Mouse (Mus musculus) heart, postnatal 10 days (tissue): Measurements from ENCODE around the gene Tns4. TPM values are rescaled to one million over a fixed set of nuclear protein-coding genes. Genes with fewer than 3 reads are reported as not detected.
A peak's percentile ranks its signal among the peaks of the same experiment; 100 is the strongest.

Source experiments
- DNase-seq, 2 experiments: peaks; one replicate each; pipeline ENCODE4 v3.0.0; 2021
- intact Hi-C: fragments of 180-260 bp; cut with DNase I; formaldehyde crosslinking; loops from one replicate; pipeline ENCODE4 v1.15.1; 2025
- total RNA-seq, 2 experiments: library from RNA; stranded (reverse); gene quantifications; 2 replicates each; pipeline ENCODE4 v1.2.3; 2021

Gene Tns4
- total RNA-seq, 2 experiments from 2014 or later, result 0.12 TPM

DNA sequence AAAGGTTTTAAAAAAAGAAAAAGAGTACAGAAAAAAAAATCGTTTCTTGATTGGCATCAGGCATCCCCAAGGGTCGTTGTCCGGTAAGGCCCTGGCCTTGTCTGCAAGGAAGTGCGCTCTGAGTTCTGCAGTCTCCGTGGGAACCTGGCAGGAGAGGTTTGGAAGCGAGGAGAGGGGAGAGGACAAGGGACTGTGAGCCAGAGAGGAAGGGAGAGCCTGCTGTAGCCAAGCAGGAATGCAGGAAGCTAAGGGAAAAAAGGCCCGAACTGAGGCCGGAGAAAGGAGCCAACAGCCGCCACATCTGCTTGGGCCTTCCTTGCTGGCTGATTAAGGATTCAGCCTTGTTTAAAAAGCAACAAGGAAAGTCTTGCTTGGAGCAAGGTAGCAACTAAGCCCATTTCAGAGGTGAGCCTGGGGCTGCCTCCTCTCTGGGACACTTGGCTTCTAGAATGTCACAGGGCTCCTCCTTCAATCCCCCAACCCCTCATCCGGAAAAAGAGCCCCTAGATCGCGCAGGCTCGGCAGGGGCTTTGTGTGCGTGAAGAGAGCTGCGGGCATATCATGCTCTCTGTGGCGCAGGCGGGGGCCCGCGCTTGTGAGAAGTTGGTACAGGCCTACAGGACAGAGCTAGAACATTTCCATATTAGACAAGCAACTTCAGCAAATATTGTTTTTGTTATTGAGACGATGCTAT, 31.6 kb upstream of the Tns4 start:
- DNase-seq, result peak; percentile 66 to 69
- intact Hi-C loops, result loop anchor here (5.0 kb wide), 1 partner anchor 188 kb away; no protein-coding TSS in a partner anchor

DNA sequence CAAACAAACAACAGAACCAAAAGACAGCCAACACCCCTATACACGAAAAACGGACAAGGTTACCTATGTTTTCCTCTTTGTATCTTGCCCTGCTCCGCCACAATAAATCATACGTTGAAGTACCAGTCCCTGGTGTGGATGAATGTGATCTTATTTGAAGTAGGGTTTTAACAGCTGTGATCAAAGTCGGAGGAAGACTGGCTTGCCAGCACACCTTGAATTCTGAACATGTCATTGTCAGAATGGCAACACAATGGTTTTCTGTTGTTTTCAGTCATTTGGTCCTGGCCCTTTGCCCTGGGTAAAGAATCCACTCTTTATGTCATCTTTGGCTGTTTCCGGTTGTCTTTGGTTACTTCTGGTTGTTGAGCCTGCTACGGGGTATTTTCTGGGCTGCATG, 29.9 kb upstream of the Tns4 start:
- no peak for DNase-seq
- intact Hi-C loops, result no loop called here

DNA sequence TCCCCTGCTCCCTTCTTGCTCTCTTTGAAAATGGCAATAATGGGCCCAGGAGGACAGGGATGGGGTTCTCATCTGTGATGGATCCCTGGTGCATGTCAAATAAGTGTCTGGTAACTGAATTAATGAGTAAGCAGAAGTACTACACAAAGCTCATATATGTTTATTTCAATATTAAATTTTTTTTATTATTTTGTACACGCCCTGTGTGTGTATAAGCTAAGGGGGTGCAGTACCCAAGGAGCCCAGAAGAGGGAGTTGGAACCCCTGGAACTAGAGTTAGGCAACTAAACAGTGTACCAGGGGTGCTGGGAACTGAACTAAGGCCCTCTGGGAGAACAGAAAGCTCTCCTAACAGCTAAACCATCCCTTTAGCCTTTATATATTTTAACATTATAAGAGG, 29.3 kb upstream of the Tns4 start:
- intact Hi-C loops, result no loop called here
- no peak for DNase-seq

DNA sequence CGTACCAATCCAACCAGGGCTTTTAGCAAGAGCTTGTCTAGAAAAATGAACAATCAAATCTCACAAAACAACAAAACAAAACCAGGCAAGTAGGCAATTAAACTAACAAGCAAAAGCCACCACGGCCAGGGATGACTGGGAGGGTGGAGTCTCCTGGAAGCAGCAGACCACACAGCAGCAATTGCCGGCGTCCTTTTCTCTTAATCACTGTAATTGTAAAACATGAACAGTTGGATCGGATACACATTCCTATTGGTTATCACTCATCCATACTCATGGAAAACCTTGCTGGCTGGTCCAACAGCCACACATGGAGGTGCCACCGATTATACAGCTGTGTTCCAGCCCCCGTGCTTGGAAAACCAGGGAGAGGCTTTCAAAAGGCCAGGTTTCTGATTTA, 28.8 kb upstream of the Tns4 start:
- DNase-seq, result no peak
- intact Hi-C loops, result loop anchor here (2.0 kb wide), 1 partner anchor 39 kb away; no protein-coding TSS in a partner anchor

DNA sequence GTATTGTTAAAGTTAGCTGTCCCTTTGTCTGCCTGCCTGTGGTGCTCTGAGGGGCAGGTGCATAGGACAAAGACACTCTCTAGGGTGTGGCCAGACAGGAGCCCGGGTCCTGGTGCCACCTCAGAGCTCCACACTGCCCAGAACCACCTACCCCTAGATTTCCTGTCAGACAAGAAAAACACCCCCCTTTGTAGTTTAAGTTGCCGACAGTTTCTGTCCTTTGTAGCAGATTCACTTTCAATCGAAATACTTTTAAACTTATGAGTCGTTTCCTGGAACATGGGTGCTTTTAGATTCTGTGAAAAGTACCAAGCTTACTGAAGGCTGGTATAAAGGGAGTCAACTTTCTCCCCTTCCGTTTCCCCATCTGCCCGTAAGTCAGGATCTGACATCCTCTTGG, 26.8 kb upstream of the Tns4 start:
- no peak for DNase-seq
- intact Hi-C loops, result loop anchor here (2.0 kb wide), 1 partner anchor 37 kb away; no protein-coding TSS in a partner anchor

DNA sequence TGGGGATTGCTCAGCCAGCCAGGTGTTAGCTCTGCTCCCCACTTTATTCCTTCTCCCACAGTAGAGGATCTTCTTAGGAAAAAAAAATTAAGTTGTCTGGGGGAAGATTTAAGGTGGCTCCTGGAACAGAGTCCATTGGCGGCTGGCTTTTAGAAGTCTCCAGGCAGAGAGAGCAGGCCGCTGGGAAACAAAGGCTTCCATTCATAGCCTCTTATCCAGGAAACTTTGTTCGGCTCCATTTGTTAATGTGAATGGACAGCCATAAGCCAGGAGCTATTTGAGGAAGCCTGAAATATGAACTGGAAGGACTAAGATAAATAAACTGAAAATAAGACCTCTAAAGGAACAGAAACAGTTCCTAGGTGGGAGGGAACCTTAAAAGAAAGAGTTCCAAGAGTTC, 24.0 kb upstream of the Tns4 start:
- no peak for DNase-seq
- intact Hi-C loops, result no loop called here

DNA sequence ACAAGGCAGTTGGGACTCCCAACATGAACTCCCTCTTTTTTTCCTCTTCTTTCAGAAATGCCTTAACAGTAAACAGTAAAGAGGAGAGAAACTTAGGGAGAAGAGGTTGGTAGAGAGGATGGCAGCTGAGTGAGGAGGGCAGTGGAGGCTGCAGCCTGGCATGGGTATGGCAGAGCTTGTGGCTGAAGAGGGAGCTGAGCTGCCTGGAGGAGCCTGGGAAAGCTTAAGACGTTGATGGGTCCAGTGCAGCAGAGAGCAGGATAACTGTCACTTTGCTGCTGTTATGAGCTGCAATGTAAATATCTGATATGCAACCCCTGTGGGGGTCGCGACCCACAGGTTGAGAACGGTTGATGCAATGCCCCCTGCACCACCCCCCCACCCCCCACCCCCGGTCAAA, 23.6 kb upstream of the Tns4 start:
- no peak for DNase-seq
- intact Hi-C loops, result no loop called here

DNA sequence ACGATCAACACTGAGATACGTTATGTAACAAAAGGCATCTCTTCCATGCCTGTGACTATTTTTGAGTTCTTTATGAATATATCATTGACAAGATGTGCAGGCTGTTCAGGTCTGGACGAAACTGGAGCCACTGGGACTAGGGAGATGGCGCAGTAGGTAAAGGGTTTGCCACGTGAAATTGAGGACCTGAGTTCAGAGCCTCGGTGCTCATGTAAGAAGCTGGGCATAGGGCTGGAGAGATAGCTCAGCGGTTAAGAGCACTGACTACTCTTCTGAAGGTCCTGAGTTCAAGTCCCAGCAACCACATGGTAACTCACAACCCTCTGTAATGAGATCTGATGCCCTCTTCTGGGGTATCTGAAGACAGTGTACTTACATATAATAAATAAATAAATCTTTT, 22.5 kb upstream of the Tns4 start:
- DNase-seq, result no peak
- intact Hi-C loops, result no loop called here

DNA sequence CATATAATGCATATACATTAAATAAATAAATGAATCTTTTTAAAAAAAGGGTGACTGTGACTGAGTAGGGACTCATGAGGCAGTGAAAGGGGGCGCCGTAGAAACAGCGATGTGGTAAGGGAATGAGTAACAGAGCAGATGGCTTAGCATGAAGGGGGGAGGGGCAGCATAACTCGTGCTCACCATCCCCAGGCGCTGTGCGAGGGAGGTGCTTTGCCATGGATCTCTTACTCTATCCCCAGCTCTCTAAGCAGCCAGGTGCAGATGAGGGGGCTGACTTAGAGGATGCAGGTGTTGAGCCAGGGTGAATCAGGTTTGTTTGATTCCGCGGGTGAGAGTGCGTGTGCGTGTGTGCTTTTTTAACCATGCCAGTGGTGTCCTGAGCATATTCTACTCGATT, 22.0 kb upstream of the Tns4 start:
- DNase-seq, result no peak
- intact Hi-C loops, result no loop called here

DNA sequence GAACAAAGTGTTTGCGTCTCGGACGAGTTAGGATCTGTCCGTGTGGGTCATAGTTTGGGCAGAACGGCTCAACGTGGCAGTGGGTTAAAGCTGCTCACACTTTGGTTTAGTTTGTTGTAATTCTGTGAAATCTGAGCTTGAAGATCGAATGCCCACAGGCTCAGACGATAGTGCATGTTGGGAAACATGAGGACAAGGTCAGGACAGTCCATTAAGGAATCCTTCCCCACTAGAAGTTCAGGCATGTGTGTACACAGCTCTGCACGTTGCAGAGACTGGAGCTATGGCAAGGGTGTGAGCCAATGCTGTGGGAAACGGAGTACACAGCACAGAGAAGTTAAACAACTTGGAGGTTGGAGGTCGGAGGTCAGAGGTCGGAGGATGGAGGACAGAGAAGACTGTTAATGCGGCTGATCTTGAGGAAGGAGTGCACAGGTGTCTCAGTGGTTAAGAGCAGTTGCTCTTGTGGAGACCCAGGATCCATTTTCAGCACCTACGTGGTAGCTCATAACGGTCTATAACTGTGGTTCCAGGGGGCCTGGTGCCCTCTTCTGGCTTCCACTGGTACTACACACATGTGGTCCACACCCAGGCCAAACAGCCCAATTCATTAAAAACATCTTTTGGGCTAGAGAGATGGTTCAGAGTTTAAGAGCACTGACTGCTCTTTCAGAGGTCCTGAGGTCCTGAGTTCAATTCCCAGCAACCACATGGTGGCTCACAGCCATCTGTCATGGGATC, 21.4 kb upstream of the Tns4 start:
- intact Hi-C loops, result no loop called here
- no peak for DNase-seq

DNA sequence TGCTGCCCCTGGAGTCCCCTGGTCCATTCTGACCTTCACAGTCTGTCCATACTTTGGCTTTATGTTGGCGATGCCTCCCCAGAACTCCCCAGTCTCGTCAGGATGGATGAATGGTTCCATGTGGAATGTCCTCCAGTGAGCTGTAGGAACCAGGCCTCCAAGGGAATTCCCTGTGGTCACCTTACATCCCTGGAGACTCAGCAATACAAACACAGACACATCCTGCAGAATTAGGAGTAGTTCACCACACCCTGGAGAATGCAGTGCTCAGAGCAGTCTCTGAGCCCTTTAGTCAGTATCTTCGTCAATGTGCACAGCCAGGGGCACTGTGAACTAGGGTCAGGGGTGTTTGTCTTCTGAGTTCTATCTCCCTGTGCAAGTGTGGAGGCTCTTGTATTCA, 19.2 kb upstream of the Tns4 start:
- intact Hi-C loops, result no loop called here

DNA sequence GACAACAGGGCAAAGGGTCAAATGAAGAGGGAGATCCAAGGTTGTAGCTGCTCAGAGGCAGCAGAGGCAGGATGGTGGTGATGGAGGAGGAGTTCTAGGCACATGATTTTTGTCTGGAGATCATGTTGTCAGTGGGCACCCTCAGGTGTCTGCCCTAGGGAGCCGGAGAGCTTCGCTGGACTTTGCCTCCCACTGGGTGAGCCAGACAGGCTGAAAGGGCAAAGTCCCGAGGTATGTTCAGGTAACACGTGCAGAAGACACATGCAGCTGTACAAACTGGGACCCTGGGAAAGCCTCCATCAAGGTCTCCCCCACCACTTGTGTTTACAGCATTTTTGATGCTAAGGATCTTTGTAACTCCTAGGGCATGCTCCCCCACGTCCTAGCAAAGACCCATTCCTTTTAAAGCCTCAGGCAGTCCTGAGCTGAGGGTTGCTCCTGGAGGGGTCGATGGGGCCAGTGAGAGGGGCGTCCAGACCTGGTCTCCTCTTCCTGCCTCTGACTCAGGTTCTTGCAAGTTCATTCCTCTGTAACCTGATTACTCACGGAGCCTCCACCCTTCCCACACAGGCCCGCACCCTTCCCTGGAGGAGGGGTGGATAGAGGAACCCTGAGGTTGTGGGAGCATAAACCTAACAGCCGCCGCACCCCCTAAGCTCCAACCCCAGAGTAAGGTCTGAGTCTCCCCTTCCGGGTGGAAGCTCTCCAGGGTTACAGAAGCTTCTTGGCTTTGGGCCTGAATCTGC, 17.0 kb upstream of the Tns4 start:
- no peak for DNase-seq
- intact Hi-C loops, result no loop called here

More for the DNA sequence above, 19.2 kb upstream of the Tns4 start:
- DNase-seq, result no peak

DNA sequence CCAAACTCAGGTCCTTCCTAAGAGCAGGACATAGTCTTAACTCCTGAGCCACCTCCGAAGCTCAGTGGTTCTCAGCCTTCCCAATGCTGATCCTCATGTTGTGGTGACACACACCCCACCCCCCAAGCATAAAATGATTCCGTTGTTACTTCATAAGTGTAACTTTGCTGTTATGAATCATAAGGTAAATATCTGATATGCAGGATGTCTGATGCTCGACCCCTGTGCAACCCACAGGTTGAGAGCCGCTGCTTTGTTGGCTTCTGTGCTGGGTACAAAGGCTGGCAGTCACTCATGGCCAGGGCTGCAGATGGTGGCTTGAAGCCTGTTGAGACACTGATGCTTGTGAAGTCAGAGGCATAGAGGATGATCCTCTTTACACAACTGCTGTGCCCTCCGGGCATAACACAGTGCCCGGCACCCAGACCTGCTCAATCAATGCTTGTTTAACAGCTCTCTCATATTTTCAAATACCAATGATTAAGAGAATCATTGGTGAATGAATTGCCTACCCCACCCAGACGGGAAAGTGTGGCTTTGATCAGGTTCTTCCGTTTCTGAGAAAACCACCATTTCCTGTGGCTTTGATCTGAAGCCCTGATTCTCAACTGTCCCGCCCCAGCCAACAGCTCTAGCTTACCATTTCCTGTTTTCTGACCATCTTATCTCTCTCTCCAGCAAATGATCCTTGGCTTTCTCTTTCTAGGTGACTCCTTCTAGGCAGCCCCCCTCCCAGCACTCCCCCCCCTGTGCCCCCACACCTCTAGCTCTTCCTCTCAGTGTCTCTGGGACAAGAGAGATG, 15.7 kb upstream of the Tns4 start:
- intact Hi-C loops, result no loop called here

DNA sequence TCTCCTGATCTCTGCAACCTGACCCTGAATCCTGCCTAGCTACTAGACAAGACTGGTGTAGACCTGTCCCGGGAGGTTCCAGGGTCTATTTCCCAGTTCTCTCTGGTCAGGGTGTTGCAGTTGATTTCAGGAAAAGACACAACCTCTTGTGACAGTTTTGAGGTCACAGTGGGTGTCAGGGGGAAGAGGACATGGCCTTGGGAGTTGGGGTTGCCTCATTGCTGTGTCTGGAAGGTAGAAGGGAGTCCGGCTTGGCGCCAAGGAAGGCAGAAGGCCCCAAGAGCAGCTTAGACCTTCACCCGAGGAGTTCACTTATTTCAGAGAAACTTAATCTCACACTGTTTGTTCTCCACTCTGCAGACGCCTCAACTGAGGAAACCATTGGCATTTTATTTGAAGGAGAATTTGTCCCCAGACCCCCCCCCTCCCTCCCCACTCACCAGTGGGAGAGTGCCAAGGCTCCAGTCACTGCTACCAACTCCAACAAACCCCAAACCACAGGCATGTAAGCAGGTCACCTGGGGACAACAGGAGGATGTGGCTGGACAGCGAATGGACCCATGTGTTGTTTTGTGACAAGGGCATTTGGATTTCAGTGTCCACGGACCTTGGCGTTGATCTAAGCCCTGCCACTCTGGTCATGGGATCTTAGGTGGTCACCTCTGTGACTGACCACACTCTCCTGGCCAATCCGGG, 13.6 kb upstream of the Tns4 start:
- intact Hi-C loops, result no loop called here
- no peak for DNase-seq

More for the DNA sequence above, 15.7 kb upstream of the Tns4 start:
- DNase-seq, result no peak

DNA sequence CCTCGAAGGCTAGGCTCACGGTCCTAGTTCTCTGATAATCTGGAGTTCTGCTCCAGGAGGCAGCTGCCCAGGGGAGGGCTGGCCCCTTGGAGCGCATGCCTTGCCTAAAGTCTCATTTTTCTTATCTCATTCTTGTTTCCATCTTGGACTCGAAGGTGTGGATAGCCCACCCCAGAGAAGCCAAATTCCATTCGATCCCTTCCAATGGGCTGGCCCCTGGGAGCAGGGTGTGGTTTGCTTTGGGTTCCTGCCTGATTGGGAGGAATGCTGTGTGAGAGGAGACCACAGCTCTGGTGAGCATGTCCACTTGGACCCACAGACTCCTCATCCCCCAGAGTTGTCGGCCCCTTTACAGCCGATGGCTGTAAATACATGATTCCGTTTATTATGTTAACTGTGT, 12.6 kb upstream of the Tns4 start:
- intact Hi-C loops, result no loop called here
- DNase-seq, result peak in 1 of 2 experiments; percentile 39

DNA sequence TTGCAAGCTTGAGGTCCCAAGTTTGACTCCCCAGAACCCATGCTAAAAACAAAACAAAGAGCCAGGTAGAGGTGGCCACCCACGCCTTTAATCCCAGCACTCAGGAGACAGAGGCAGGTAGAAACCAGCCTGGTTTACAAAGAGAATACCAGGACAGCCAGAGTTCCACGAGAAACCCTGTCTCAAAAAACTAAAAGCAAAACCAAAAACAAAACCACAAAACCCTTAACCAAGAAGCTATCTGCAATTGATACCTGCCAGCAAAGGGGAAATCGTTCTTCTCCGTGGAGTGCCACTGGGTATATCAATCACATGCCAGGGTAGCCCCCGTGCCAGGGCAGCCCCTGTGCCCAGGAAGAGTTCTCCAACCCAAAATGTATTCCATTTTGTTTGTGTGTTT, 11.1 kb upstream of the Tns4 start:
- intact Hi-C loops, result no loop called here
- DNase-seq, result no peak

DNA sequence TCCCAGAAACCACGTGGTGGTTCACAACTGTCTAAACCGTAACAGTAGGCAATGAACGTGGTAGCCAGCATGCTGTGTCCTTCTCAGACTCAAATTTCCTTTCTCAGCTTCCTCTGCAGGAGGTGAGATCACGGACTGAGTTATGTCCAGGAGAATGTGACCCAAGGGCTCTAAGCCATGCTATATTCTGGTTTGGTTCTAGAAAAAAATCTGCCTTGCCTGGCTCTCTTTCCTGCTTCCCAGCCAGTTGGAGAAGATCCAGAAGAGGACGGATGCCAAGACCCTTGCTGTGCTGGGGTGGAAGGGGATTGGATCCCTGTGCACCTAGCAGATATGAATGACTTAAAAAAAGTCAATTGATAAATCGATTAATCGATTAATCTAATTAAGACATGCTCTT, 10.4 kb upstream of the Tns4 start:
- intact Hi-C loops, result no loop called here
- peak; percentile 57 to 69 for DNase-seq

DNA sequence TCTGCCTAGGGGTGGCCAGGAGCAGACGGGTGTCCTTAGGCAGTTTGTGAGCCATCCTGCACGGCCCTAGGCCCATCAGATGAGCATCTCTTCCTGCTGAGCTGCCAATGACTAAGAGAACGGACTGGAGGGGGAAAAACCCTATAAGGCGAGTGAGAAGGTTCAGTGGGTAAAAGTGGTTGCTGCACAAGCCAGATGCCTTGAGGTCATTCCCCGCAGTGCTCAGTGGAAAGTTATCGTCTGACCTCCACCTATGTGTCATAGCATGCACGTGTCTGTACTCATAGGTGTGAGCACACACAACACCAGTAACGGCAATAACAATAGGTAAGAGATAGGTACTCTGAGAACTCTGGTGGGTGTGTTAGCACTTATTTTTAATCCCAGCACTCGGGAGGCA, 9.8 kb upstream of the Tns4 start:
- DNase-seq, result no peak
- intact Hi-C loops, result no loop called here

DNA sequence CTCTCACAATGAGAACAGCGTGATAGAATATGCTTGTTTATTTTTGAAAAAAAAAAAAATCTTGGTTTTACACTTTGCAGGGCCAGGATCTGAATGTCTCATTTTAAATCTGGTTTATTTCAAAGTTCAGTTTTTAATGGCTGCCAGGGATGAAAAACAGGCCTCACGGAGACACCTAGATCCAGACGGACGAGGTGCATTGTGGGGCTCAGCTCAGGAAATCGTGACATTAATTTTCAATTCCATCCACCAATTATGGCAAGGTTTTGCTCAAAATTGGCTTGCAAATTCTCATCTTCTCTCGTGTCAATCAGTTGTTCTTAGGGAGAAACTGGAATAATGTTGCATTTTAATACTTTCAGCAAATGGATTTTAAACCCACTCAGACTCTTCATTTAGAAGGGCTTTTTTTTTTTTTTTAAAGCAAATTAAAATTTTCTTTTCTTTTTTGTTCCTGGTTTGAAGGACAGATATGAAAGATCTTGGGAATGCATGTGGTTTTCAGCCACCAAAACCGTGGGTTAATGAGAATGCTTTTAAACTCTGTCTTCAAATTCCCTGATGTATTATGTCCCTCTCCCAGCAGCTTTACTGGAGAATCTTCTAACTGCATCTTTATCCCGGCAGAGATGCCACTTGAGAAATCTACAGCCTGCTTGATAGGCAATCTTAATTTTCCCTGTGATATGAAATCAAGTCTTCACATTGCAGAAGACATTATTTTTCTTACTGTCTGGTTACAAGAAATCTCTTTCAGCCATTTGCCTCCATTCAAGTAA, 8.1 kb upstream of the Tns4 start:
- intact Hi-C loops, result no loop called here
- no peak for DNase-seq
